Mouse (Mus musculus) thymus, adult 18-20 months (tissue): ENCODE measurements around the gene Iglon5.

Source experiments
- DNase-seq, 2 experiments: peaks; one replicate each; pipeline ENCODE4 v3.0.0; 2022; ENCODE audit warnings: mixed read lengths in 2 of 2

The Iglon5 gene

GRCm38 (mm10) chr7:43464864-43465343, 25.0 kb downstream of the Iglon5 start:
- DNase-seq: no peak

GRCm38 (mm10) chr7:43463976-43464375, 25.9 kb downstream of the Iglon5 start:
- DNase-seq: no peak

GRCm38 (mm10) chr7:43462851-43463250, 27.0 kb downstream of the Iglon5 start, which contains the start of gene Vsig10l:
Gene Vsig10l (plus strand): TSS chr7:43463151.
- DNase-seq: no peak

GRCm38 (mm10) chr7:43454371-43454770, 35.5 kb downstream of the Iglon5 start:
- DNase-seq: no peak

GRCm38 (mm10) chr7:43453599-43454355, 36.1 kb downstream of the Iglon5 start:
- no peak for DNase-seq

GRCm38 (mm10) chr7:43452609-43453008, 37.3 kb downstream of the Iglon5 start:
- DNase-seq: no peak

GRCm38 (mm10) chr7:43451726-43452125, 38.1 kb downstream of the Iglon5 start:
- DNase-seq: no peak

GRCm38 (mm10) chr7:43449811-43450210, 40.1 kb downstream of the Iglon5 start:
- DNase-seq: no peak

GRCm38 (mm10) chr7:43448246-43448645, 41.6 kb downstream of the Iglon5 start:
- no peak for DNase-seq

- no peak for DNase-seq
Measured at GRCm38 (mm10) chr7:43447801-43448200, 42.1 kb downstream of the Iglon5 start.

- DNase-seq: peak; percentile 88 to 92
Measured at GRCm38 (mm10) chr7:43443917-43444293, 46.0 kb downstream of the Iglon5 start, which contains the start of the genes Etfb and Gm45233. Gene Etfb (plus strand): TSS chr7:43444083. Gene Gm45233 (plus strand): TSS chr7:43444128.

- DNase-seq: peak; percentile 73 to 82
Measured at GRCm38 (mm10) chr7:43443126-43443916, 46.6 kb downstream of the Iglon5 start.

GRCm38 (mm10) chr7:43442684-43443083, 47.2 kb downstream of the Iglon5 start:
- DNase-seq: no peak

- no peak for DNase-seq
Measured at GRCm38 (mm10) chr7:43441071-43441470, 48.8 kb downstream of the Iglon5 start.

- no peak for DNase-seq
Measured at GRCm38 (mm10) chr7:43440482-43440881, 49.4 kb downstream of the Iglon5 start, which contains the start of gene Cldnd2. Gene Cldnd2 (plus strand): TSS chr7:43440782.

- DNase-seq: no peak
Measured at GRCm38 (mm10) chr7:43438611-43439010, 51.3 kb downstream of the Iglon5 start.

- no peak for DNase-seq
Measured at GRCm38 (mm10) chr7:43436341-43437255, 53.3 kb downstream of the Iglon5 start, which contains the start of gene Nkg7. Gene Nkg7 (plus strand): TSS chr7:43437073.

GRCm38 (mm10) chr7:43434676-43435075, 55.2 kb downstream of the Iglon5 start:
- DNase-seq: no peak

GRCm38 (mm10) chr7:43432891-43433290, 57.0 kb downstream of the Iglon5 start:
- DNase-seq: no peak

GRCm38 (mm10) chr7:43429500-43429899, 60.4 kb downstream of the Iglon5 start:
- DNase-seq: no peak

GRCm38 (mm10) chr7:43427406-43427805, 62.5 kb downstream of the Iglon5 start, which contains the start of gene Lim2:
Gene Lim2 (plus strand): TSS chr7:43427670.
- no peak for DNase-seq

GRCm38 (mm10) chr7:43423991-43424625, 65.8 kb downstream of the Iglon5 start:
- no peak for DNase-seq
